Mouse (Mus musculus) bone marrow, adult 2 months (tissue): ENCODE measurements at regions not wholly inside any gene's neighbourhood (a gene's known extent, or its start where the extent isn't known, plus 50 kb on each side); places are given as distances from the start of the nearest gene placed in this dataset.

Experiments
- CTCF ChIP-seq: fragments of 200-500 bp; IDR thresholded peaks from 2 replicates; pipeline ENCODE4 v1.5.1; 2011; ENCODE audit warnings: low read length, control low read depth; ENCODE audit not compliant: control insufficient read depth, insufficient read depth
- POLR2A ChIP-seq: fragments of 200-500 bp; IDR thresholded peaks from 2 replicates; pipeline ENCODE4 v1.6.1; 2011; ENCODE audit warnings: low read depth, mild to moderate bottlenecking, control low read depth, low read length, borderline replicate concordance; ENCODE audit not compliant: control insufficient read depth

GRCm38 (mm10) chr17:70924565-70925220, 71.3 kb upstream of the Tgif1 start:
- no peak for TF ChIP-seq CTCF
- TF ChIP-seq POLR2A = no peak
